Mouse (Mus musculus): ENCODE measurements around the gene C530008M17Rik. TPM values are rescaled to one million over a fixed set of nuclear protein-coding genes. Genes with fewer than 3 reads are reported as not detected.

C530008M17Rik gene
- total and polyA plus RNA-seq, 3 experiments = 3.2 to 10.6 TPM; not detected in 1

- TF ChIP-seq HCFC1 (IDR thresholded peaks at IDR 0.05; ENCODE audit: low read depth, low read length) (peak; percentile 37; the same call in 1 of the 2 replicates), POLR2AphosphoS5 (IDR thresholded peaks at IDR 0.05; ENCODE audit: borderline replicate concordance, low read depth, low read length) (no peak), MAX (IDR thresholded peaks at IDR 0.05; ENCODE audit: low read length) (peak; percentile 54), CHD2 (IDR thresholded peaks at IDR 0.05; ENCODE audit: low read length) (no peak)
These were observed 2.0 kb downstream of the C530008M17Rik start (continued) for GRCm38 (mm10) chr5:76658084-76658934.

GRCm38 (mm10) chr5:76659958-76660635 is 3.8 kb downstream of the C530008M17Rik start:
- TF ChIP-seq ZKSCAN1 (IDR thresholded peaks at IDR 0.05; ENCODE audit: low read depth, low read length) (peak; percentile 97), RCOR1 (IDR thresholded peaks at IDR 0.05; ENCODE audit: low read depth, low read length) (no peak)
- DNase-seq (ENCODE audit: low read depth, low spot score) = no peak
- no peak overlapping the region for H3K27ac ChIP-seq (ENCODE audit: control insufficient read depth, low read depth, low read length)
- no peak overlapping the region for H3K4me3 ChIP-seq (ENCODE audit: control insufficient read depth in 1 of 2, insufficient read depth in 1 of 2, low read depth in 2 of 2, low read length in 2 of 2)
- H3K9me3 ChIP-seq (replicated peaks; ENCODE audit: insufficient read depth, low read length) = no peaks in the 10 kb centered on the region
- H3K79me2 ChIP-seq (ENCODE audit: control insufficient read depth, insufficient read depth, low read length, poor library complexity) = peaks cover 5% of the 10 kb centered on the region; the same call in 1 of the 2 replicates
- H3K4me1 ChIP-seq (ENCODE audit: control insufficient read depth in 1 of 2, insufficient read depth in 2 of 2, low read length in 2 of 2) = peaks cover 13 to 27% of the 10 kb centered on the region in 2 experiments
- no peaks in the 10 kb centered on the region for H3K27me3 ChIP-seq (ENCODE audit: control insufficient read depth in 1 of 2, insufficient read depth in 2 of 2, low read length in 2 of 2)
- no peak overlapping the region for H3K9ac ChIP-seq (ENCODE audit: control insufficient read depth, low read depth, low read length, poor library complexity, severe bottlenecking)
- peaks cover 0 to 34% of the 10 kb centered on the region in 2 experiments; a peak in 2 of 4 replicates for H3K36me3 ChIP-seq (ENCODE audit: control insufficient read depth in 1 of 2, insufficient read depth in 2 of 2, low read length in 2 of 2)

GRCm38 (mm10) chr5:76661310-76661709 is 5.0 kb downstream of the C530008M17Rik start:
- Histone ChIP-seq H3K9ac (ENCODE audit: control insufficient read depth, low read depth, low read length, poor library complexity, severe bottlenecking) (no peak overlapping the region), H3K27ac (ENCODE audit: control insufficient read depth, low read depth, low read length) (no peak overlapping the region), H3K36me3 (ENCODE audit: control insufficient read depth in 1 of 2, insufficient read depth in 2 of 2, low read length in 2 of 2) (peaks cover 0 to 34% of the 10 kb centered on the region in 2 experiments; a peak in 2 of 4 replicates), H3K4me3 (ENCODE audit: control insufficient read depth in 1 of 2, insufficient read depth in 1 of 2, low read depth in 2 of 2, low read length in 2 of 2) (no peak overlapping the region), H3K4me1 (ENCODE audit: control insufficient read depth in 1 of 2, insufficient read depth in 2 of 2, low read length in 2 of 2) (peaks cover 13 to 27% of the 10 kb centered on the region in 2 experiments), H3K79me2 (ENCODE audit: control insufficient read depth, insufficient read depth, low read length, poor library complexity) (peaks cover 5% of the 10 kb centered on the region; the same call in 1 of the 2 replicates), H3K27me3 (ENCODE audit: control insufficient read depth in 1 of 2, insufficient read depth in 2 of 2, low read length in 2 of 2) (no peaks in the 10 kb centered on the region), H3K9me3 (replicated peaks; ENCODE audit: insufficient read depth, low read length) (no peaks in the 10 kb centered on the region)
- peak; percentile 58 for DNase-seq (ENCODE audit: low read depth, low spot score)
- TF ChIP-seq GABPA (IDR thresholded peaks at IDR 0.05; ENCODE audit: low read depth, low read length) (no peak), MAZ (IDR thresholded peaks at IDR 0.05; ENCODE audit: low read depth, low read length) (no peak), TCF12 (IDR thresholded peaks at IDR 0.05; ENCODE audit: low read depth, low read length) (peak; percentile 77; the same call in 1 of the 2 replicates), SMC3 (IDR thresholded peaks at IDR 0.05; ENCODE audit: low read depth, low read length) (no peak), MYB (IDR thresholded peaks at IDR 0.05; ENCODE audit: low read depth, low read length) (no peak), CHD1 (IDR thresholded peaks at IDR 0.05; ENCODE audit: low read depth, low read length) (no peak), ELF1 (IDR thresholded peaks at IDR 0.05; ENCODE audit: low read depth, low read length) (no peak), ZKSCAN1 (IDR thresholded peaks at IDR 0.05; ENCODE audit: low read depth, low read length) (no peak), HCFC1 (IDR thresholded peaks at IDR 0.05; ENCODE audit: low read depth, low read length) (no peak), POLR2AphosphoS2 (IDR thresholded peaks at IDR 0.05; ENCODE audit: low read length) (no peak), NRF1 (IDR thresholded peaks at IDR 0.05; ENCODE audit: insufficient read depth, low read depth, low read length, poor library complexity, severe bottlenecking) (no peak), MEF2A (IDR thresholded peaks at IDR 0.05; ENCODE audit: extremely low read depth, insufficient replicate concordance, low read depth, low read length, poor library complexity, severe bottlenecking) (no peak), TBP (IDR thresholded peaks at IDR 0.05; ENCODE audit: low read depth, low read length) (no peak), UBTF (IDR thresholded peaks at IDR 0.05; ENCODE audit: borderline replicate concordance, insufficient read depth, low read depth, low read length) (no peak), ZC3H11A (IDR thresholded peaks at IDR 0.05; ENCODE audit: low read depth, low read length) (no peak), JUND (IDR thresholded peaks at IDR 0.05; ENCODE audit: low read depth, low read length) (no peak), ZNF384 (IDR thresholded peaks at IDR 0.05; ENCODE audit: low read depth, low read length) (no peak), MYC (IDR thresholded peaks at IDR 0.05; ENCODE audit: low read depth, low read length) (peak; percentile 62; the same call in 1 of the 2 replicates), SIN3A (IDR thresholded peaks at IDR 0.05; ENCODE audit: low read length) (no peak; the same call in none of the 2 replicates), MAFK (IDR thresholded peaks at IDR 0.05; ENCODE audit: borderline replicate concordance, low read depth, low read length) (no peak), POLR2AphosphoS5 (IDR thresholded peaks at IDR 0.05; ENCODE audit: borderline replicate concordance, low read depth, low read length) (no peak), NELFE (IDR thresholded peaks at IDR 0.05; ENCODE audit: low read depth, low read length) (no peak)
